Comparison of ENCODE assay signal across 12 mouse cellular contexts in the genomic region with DNA sequence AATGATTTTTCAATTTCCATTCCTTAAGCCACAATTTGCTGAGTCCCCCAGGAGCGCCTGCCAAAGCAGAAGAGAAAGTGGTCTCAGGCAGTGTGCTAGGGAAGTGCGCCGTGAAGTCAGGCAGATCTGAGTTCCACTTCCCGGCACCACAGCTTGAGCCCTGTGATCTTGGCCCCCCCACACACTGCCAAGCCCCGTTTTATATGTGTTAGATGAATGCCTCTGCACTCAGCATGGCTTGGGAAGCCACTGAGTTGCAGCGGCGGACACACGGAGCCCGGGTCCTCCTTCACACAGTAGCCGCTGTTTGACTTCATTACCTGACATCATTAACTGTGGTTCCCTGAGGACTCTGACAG.
A peak's percentile ranks its signal among the peaks of the same experiment; 100 is the strongest.
DNase-seq lines count a peak whose midpoint lies in the region; ATAC-seq and TF ChIP-seq lines count a peak whose summit lies in the region.
"Had no signal": no experiment of that assay in that cellular context is flagged by ENCODE, and none has a peak within 500 bp of the region (broad histone marks: within the 10 kb centered on the region; RNA-seq: fewer than 3 reads in every experiment).

No protein-coding gene starts in this region.

- ATAC-seq in hindbrain, embryonic 11.5 days (ENCODE audit: low FRiP score): no peak
- ATAC-seq in granulocyte monocyte progenitor cell, adult 5-6 weeks (replicated peaks; ENCODE audit: poor library complexity, severe bottlenecking): peak; percentile 84
- ATAC-seq in monocyte, adult 5-6 weeks (replicated peaks; ENCODE audit: insufficient number of reproducible peaks, low FRiP score, low TSS enrichment, poor library complexity, severe bottlenecking): 0 out of 2 replicates have a peak, but pooled peaks have one; percentile 25
- no peak for ATAC-seq in kidney, embryonic 14.5 days (ENCODE audit: low FRiP score, low TSS enrichment)

- DNase-seq in hindbrain, embryonic 11.5 days (ENCODE audit: low spot score): no peak
- DNase-seq in hindbrain, embryonic 10.5 days (ENCODE audit: low spot score): no peak
- peak; percentile 55 for DNase-seq in CH12.LX (ENCODE audit: extremely low read depth)
- DNase-seq in left cerebral cortex, postnatal 10 days (ENCODE audit: extremely low spot score in 1 of 2, low spot score in 2 of 2): no peak
- DNase-seq in ovary, postnatal 10 days (ENCODE audit: low spot score): no peak
- DNase-seq: kidney, adult 11 months; right cerebral cortex, adult 18-20 months had no signal

- intact Hi-C loops in left cerebral cortex, postnatal 10 days (cut with DNase I): no loop called here

- H3K4me3 ChIP-seq in hindbrain, embryonic 11.5 days (ENCODE audit: low read depth, low read length): no peak overlapping the region
- H3K4me3 ChIP-seq in hindbrain, embryonic 10.5 days: no peak overlapping the region
- no peak overlapping the region for H3K4me3 ChIP-seq in CH12.LX (replicated peaks in 1 of 3; ENCODE audit: low read depth in 2 of 3, low read length in 2 of 3, poor library complexity in 1 of 3)
- H3K4me3 ChIP-seq in kidney, embryonic 14.5 days (ENCODE audit: low read length): no peak overlapping the region
- H3K4me3 ChIP-seq: heart, embryonic 13.5 days; liver, embryonic 15.5 days had no signal

- no peak for TF ChIP-seq POLR2A in CH12.LX (IDR thresholded peaks at IDR 0.05; ENCODE audit: low read depth, low read length)

- H3K9ac ChIP-seq in hindbrain, embryonic 11.5 days (ENCODE audit: low read depth, low read length): no peak overlapping the region
- no peak overlapping the region for H3K9ac ChIP-seq in CH12.LX (ENCODE audit: insufficient read depth, low read depth)
- no peak overlapping the region for H3K9ac ChIP-seq in kidney, embryonic 14.5 days (ENCODE audit: low read depth, low read length)
- H3K9ac ChIP-seq: heart, embryonic 13.5 days; liver, embryonic 15.5 days had no signal

- H3K27ac ChIP-seq in hindbrain, embryonic 11.5 days (ENCODE audit: low read depth, low read length): 0 out of 2 replicates have a peak overlapping the region, but pooled peaks have one; percentile 56
- H3K27ac ChIP-seq in hindbrain, embryonic 10.5 days: no peak overlapping the region
- peak overlapping the region; percentile 73 for H3K27ac ChIP-seq in CH12.LX (ENCODE audit: insufficient read depth, low read depth)
- no peak overlapping the region for H3K27ac ChIP-seq in kidney, embryonic 14.5 days (ENCODE audit: low read depth, low read length)
- H3K27ac ChIP-seq: heart, embryonic 13.5 days; liver, embryonic 15.5 days had no signal

- no peak overlapping the region for H3K4me2 ChIP-seq in hindbrain, embryonic 11.5 days (replicated peaks; ENCODE audit: low read depth, low read length)
- peak overlapping the region; percentile 16; the same call in 1 of the 2 replicates for H3K4me2 ChIP-seq in CH12.LX (ENCODE audit: insufficient read depth, low read depth, poor library complexity, severe bottlenecking)
- no peak overlapping the region for H3K4me2 ChIP-seq in kidney, embryonic 14.5 days (replicated peaks; ENCODE audit: low read depth, low read length)
- H3K4me2 ChIP-seq: heart, embryonic 13.5 days; liver, embryonic 15.5 days had no signal

- in situ Hi-C loops in CH12.LX (cut with MboI; ENCODE audit: low pct_ligation_motif_present, low pct_unique_long_range_greater_than_20kb, low sequenced_read_pairs): no loop called here

- WGBS in hindbrain, embryonic 11.5 days: 66% methylated on average over 10 of the region's 10 CpGs
- WGBS in hindbrain, embryonic 10.5 days: 80% methylated on average over 10 of the region's 10 CpGs
- WGBS in kidney, embryonic 14.5 days: 65% methylated on average over 10 of the region's 10 CpGs

- TF ChIP-seq CTCF in CH12.LX (conservative IDR thresholded peaks at IDR 0.05 in 1 of 2, IDR thresholded peaks at IDR 0.05 in 1 of 2; ENCODE audit: low read depth in 2 of 2, low read length in 2 of 2): no peak

- no peaks in the 10 kb centered on the region for H3K79me2 ChIP-seq in CH12.LX (replicated peaks; ENCODE audit: control insufficient read depth, extremely low read depth, insufficient read depth, poor library complexity, severe bottlenecking)

- H3K27me3 ChIP-seq in hindbrain, embryonic 11.5 days (ENCODE audit: control insufficient read depth, insufficient read depth, low read length): no peaks in the 10 kb centered on the region
- H3K27me3 ChIP-seq in hindbrain, embryonic 10.5 days (ENCODE audit: insufficient read depth, poor library complexity, severe bottlenecking): no peaks in the 10 kb centered on the region
- H3K27me3 ChIP-seq in CH12.LX (replicated peaks): no peaks in the 10 kb centered on the region
- no peaks in the 10 kb centered on the region for H3K27me3 ChIP-seq in kidney, embryonic 14.5 days (ENCODE audit: control insufficient read depth, insufficient read depth, low read length)
- H3K27me3 ChIP-seq: heart, embryonic 13.5 days; liver, embryonic 15.5 days had no signal

- no peaks in the 10 kb centered on the region; the same call in 1 of the 2 replicates for H3K4me1 ChIP-seq in hindbrain, embryonic 11.5 days (replicated peaks; ENCODE audit: control insufficient read depth, insufficient read depth, low read length)
- 0 out of 2 replicates have a peak, but pooled peaks cover 13% of the 10 kb centered on the region for H3K4me1 ChIP-seq in hindbrain, embryonic 10.5 days (replicated peaks)
- peaks cover 10 to 34% of the 10 kb centered on the region in 2 experiments for H3K4me1 ChIP-seq in CH12.LX (ENCODE audit: control insufficient read depth in 1 of 2, insufficient read depth in 2 of 2)
- H3K4me1 ChIP-seq in kidney, embryonic 14.5 days (ENCODE audit: control insufficient read depth, insufficient read depth, low read length): no peaks in the 10 kb centered on the region
- H3K4me1 ChIP-seq: liver, embryonic 15.5 days had no signal

- dilution Hi-C loops in CH12.LX (cut with MboI; ENCODE audit: extremely low pct_ligation_motif_present, extremely low pct_unique_long_range_greater_than_20kb, low sequenced_read_pairs): no loop called here

- TF ChIP-seq EP300 in CH12.LX (IDR thresholded peaks at IDR 0.05; ENCODE audit: low read length): peak; percentile 58

- TF ChIP-seq RAD21 in CH12.LX (IDR thresholded peaks at IDR 0.05; ENCODE audit: low read depth, low read length): no peak

- no peaks in the 10 kb centered on the region for H3K36me3 ChIP-seq in hindbrain, embryonic 11.5 days (ENCODE audit: control insufficient read depth, insufficient read depth, low read length)
- H3K36me3 ChIP-seq in hindbrain, embryonic 10.5 days: peaks cover 20% of the 10 kb centered on the region
- peaks cover 27 to 71% of the 10 kb centered on the region in 2 experiments for H3K36me3 ChIP-seq in CH12.LX (replicated peaks in 1 of 2; ENCODE audit: control insufficient read depth in 1 of 2, insufficient read depth in 1 of 2, low read length in 1 of 2)
- peaks cover 35% of the 10 kb centered on the region for H3K36me3 ChIP-seq in kidney, embryonic 14.5 days (ENCODE audit: control insufficient read depth, insufficient read depth, low read length)

- no peaks in the 10 kb centered on the region for H3K9me3 ChIP-seq in hindbrain, embryonic 11.5 days (ENCODE audit: control insufficient read depth, low read length)
- no peaks in the 10 kb centered on the region for H3K9me3 ChIP-seq in hindbrain, embryonic 10.5 days
- H3K9me3 ChIP-seq in CH12.LX (replicated peaks; ENCODE audit: low read length): no peaks in the 10 kb centered on the region
- no peaks in the 10 kb centered on the region for H3K9me3 ChIP-seq in kidney, embryonic 14.5 days (ENCODE audit: control insufficient read depth, low read length)
- H3K9me3 ChIP-seq: heart, embryonic 13.5 days; liver, embryonic 15.5 days had no signal

TF ChIP-seq in CH12.LX, 34 proteins besides CTCF, POLR2A, EP300 and RAD21:
- TF ChIP-seq ETS1 (conservative IDR thresholded peaks at IDR 0.05; ENCODE audit: low read depth, low read length) (no peak), RCOR1 (conservative IDR thresholded peaks at IDR 0.05; ENCODE audit: low read depth, low read length) (0 out of 2 replicates have a peak, but pooled peaks have one; percentile 31), CHD2 (IDR thresholded peaks at IDR 0.05; ENCODE audit: low read length) (0 out of 2 replicates have a peak, but pooled peaks have one; percentile 26), IRF4 (IDR thresholded peaks at IDR 0.05; ENCODE audit: low read depth, low read length) (peak; percentile 39; the same call in 1 of the 2 replicates), ZMIZ1 (IDR thresholded peaks at IDR 0.05; ENCODE audit: low read depth, low read length) (peak; percentile 53; the same call in 1 of the 2 replicates), ELF1 (IDR thresholded peaks at IDR 0.05; ENCODE audit: low read depth, low read length) (0 out of 2 replicates have a peak, but pooled peaks have one; percentile 7), BHLHE40 (IDR thresholded peaks at IDR 0.05; ENCODE audit: low read depth, low read length) (0 out of 2 replicates have a peak, but pooled peaks have one; percentile 12), E2F4 (IDR thresholded peaks at IDR 0.05; ENCODE audit: insufficient replicate concordance, low read depth, low read length) (no peak)

Comparison
In these comparisons a context has a peak if more than half of its experiments do, and no peak if none do; other contexts are left out.
1. H3K27ac ChIP-seq: peak in hindbrain, embryonic 11.5 days (single experiment) and CH12.LX (single experiment); none in hindbrain, embryonic 10.5 days (single experiment) and kidney, embryonic 14.5 days (single experiment).
2. ATAC-seq: peak in granulocyte monocyte progenitor cell, adult 5-6 weeks (single experiment) and monocyte, adult 5-6 weeks (single experiment); none in hindbrain, embryonic 11.5 days (single experiment) and kidney, embryonic 14.5 days (single experiment).